Mouse (Mus musculus): ENCODE measurements around the gene Cxcr4.

Gene Cxcr4

DNA sequence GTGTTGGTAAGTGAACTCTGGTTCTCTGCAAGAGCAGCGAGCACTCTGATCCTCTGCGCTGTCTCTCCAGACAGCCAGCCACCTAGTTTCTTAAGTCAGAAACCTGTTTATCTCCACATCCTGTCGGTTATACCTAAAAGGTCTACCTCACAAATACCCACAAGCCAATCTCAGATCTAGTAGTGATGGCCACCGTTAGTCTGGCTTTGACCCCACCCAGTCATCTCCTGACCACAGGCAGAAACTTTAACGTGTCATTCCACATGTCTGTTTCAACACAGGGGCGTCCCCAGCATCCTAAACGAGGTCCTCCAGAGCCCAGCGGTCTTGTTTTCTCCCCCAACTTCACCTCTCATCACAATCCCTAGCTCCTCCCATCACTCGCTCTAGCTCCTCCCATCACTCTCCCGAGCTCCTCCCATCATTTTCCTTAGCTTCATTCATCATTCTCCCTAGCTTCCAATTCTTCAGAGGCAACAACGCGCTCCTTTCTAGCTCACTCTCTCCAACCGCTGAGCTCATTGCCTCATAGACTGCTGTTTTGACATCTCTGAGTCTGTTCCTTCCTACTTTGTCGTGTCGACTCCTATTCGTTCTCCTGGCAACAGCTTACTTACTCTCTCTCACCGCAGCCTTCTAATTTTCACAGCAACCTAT is 22.0 kb downstream of the Cxcr4 start:
- DNase-seq (ENCODE audit: low spot score), result no peak

GRCm38 (mm10) chr1:128567224-128568197 is 24.6 kb downstream of the Cxcr4 start:
- no peak for DNase-seq (ENCODE audit: low spot score)

GRCm38 (mm10) chr1:128563905-128564304 is 28.2 kb downstream of the Cxcr4 start:
- no peak for DNase-seq (ENCODE audit: low spot score)

- no peak for DNase-seq (ENCODE audit: low spot score)
These were observed 30.7 kb downstream of the Cxcr4 start for GRCm38 (mm10) chr1:128561325-128561874.

GRCm38 (mm10) chr1:128560452-128561324 is 31.4 kb downstream of the Cxcr4 start:
- DNase-seq (ENCODE audit: low spot score), result no peak

GRCm38 (mm10) chr1:128557953-128558352 is 34.1 kb downstream of the Cxcr4 start:
- no peak for DNase-seq (ENCODE audit: low spot score)

DNA sequence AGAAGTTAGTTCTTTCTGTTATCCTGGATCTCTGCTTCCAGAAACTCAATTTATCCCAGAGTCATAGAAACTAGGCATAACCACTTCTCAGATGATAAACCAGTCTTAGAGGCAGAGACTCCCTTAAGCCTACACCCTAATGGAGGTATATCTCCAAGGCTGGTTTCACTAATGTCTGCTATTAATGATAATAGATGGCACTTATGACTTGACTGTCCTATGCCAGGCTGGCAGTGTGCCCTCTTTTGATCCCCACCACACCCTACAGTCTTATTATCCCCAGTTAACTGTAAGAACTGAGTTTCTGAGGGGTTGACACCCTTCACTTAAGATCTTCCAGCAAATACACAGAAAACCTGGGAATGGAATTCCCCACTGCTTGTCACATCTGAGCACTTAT is 39.5 kb downstream of the Cxcr4 start:
- no peak for DNase-seq (ENCODE audit: low spot score)

GRCm38 (mm10) chr1:128551743-128552397 is 40.2 kb downstream of the Cxcr4 start:
- DNase-seq (ENCODE audit: low spot score), result no peak

GRCm38 (mm10) chr1:128549442-128549841 is 42.7 kb downstream of the Cxcr4 start:
- no peak for DNase-seq (ENCODE audit: low spot score)

DNA sequence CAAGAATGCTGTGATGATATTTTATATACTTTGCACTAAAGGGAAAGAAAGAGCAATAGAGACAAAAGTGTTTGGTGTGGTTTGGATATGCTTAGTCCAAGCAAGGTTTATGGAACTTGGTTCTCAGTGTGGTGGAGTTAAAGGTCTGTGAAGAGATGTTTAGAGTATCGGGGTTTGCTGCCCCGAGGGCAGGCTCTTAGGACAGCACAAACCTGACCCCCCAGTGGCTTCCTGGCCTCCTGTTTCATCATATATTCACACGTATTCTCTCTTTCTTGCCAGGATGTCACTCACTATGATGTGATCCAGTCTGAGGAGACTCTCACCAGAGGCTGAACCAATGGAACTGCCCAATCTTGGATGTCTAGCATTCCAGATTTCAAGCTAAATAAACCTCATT is 43.1 kb downstream of the Cxcr4 start:
- DNase-seq (ENCODE audit: low spot score), result no peak

DNA sequence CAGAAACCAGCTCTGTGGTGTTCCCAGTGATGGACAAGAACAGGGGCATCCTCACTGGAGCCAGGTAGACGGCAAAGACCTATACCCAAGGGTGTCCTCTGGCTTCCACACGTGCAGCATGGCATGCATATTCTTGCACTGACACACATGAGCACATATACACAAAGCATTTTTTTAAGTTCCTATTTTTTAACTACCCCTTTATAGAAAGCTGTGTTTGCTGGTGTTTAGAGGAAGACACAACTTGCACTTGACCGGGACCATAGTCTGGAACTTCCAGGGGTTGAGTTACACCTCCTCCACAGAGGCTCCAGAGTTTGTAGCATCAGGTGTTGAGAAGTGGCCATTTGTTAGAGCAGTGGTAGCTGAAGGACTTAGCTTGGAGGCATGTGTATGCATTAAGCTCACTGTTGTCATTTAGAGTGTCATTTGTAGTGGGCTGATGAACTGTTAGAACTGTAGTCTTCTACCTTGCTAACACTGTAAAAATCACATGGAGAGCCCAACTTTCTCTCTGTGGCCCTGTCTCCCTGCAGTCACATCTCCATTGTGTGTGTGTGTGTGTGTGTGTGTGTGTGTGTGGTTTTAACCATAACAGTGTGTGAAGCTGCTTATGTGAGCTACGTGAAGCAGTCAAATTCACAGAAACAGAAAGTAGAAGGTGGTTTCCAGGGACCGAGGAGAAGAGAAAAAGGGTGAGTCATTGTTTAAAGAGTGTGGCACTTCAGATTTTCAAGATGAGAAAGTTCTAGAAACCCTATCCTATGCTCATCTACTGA is 43.7 kb downstream of the Cxcr4 start:
- no peak for DNase-seq (ENCODE audit: low spot score)

DNA sequence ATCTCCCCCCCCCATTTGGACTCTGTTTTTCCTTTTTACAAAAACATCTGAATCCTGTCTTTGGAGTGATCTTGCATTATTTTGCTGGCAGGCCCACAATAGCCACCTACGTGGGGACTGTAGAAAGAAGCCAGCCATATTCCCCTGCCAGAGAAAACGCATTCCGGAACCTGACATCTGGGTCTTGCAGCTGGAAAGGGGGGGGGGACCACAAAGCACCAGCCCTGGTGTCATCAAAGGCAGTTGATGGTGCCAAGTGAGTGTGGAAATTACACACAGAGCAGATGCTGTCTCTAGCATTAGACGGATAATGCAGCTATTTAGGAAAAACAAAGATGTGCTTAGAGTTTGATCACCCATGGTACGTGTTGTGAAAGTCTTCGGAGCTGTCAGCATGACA is 46.4 kb downstream of the Cxcr4 start:
- DNase-seq (ENCODE audit: low spot score), result no peak

- DNase-seq (ENCODE audit: low spot score), result no peak
These were observed 49.0 kb downstream of the Cxcr4 start for GRCm38 (mm10) chr1:128543137-128543536.

DNA sequence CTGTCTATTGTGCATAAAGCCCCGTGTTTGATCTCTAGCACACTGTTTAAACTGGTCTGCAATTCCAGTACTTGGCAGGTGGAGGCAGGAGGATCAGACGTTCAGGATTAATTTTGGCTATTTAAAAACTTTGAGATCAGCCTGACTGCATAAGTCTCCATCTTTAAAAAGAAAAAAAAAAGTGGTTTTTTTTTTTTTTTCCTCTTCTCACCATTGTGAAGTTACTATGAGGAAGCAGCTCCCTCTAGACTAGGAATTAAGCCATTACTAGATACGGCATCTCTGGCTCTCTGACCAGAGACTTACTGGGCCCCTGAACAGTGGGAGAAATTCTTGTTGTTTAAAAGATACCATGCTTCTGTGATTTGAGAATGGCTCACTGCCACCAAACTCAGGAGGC is 49.5 kb downstream of the Cxcr4 start:
- DNase-seq (ENCODE audit: low spot score), result no peak

DNA sequence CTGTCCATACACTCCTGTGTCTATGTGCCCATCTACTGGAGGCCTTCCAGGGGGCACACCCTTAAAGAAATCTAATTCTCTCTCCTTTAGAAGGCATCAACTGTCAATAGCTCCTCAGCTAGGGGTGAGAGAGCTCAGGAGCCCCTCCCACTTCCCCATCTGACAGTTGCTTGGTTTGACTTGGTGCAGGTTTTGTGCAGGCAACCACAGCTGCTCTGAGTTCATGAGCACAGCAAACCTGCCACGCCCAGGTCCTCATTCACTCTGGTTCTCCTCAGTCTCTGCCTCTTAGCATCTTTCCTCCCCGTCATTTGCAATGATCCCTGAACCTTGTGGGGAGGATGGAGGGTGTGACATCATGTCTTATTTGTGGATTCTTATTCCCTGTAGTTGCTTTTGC is 51.9 kb downstream of the Cxcr4 start:
- DNase-seq (ENCODE audit: low spot score), result no peak

GRCm38 (mm10) chr1:128539555-128539954 is 52.5 kb downstream of the Cxcr4 start:
- DNase-seq (ENCODE audit: low spot score), result no peak
